Mouse (Mus musculus) right cerebral cortex, postnatal 25 days (tissue): ENCODE results near the gene Nrn1l.

Source experiments
- DNase-seq: peaks from one replicate; pipeline ENCODE4 v3.0.0; 2022

Gene Nrn1l

DNA sequence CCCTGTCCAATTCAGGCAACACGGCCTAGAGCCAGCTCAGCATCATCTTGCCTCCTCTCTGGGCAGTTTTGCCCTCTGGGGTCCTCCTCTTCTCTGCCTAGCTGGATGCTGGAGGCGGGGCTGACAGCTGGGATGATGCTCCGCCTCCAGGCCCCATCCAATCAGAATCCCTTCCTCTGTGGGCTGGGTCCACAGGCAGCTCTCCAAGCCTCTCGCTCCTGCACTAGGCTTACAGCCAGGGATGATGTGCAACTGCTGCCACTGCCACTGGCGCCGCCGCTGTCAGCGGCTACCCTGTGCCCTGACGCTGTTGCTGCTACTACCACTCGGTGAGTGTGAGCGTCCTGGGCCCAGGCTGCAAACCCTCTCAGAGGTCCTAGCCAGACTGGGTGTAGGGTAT lies at the start of gene Nrn1l:
Gene Nrn1l (plus strand): TSS at position 229 of the 400 bp plus-strand sequence.
- DNase-seq: peak; percentile 74

DNA sequence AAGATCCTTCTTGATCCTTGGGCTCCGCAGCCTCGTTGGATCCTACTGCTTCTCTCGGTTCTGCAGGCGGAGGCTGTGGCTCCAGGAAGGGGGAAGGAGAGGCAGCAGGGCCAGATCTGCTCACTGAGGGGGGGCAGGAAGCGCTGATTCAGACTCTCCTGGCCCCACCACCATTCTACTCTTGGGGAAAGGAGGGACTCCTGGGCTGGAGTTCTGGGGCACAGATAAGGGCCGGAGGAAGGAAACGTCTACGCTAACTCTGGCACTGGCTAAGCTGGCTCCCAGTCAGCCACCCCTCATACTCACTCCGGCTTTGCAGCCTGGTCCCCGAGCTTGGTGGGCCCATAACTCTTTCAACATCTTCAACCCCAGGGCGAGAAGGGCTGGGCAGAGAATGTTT lies 46.7 kb upstream of the Nrn1l start:
- DNase-seq: no peak

- DNase-seq: no peak
Observed at GRCm38 (mm10) chr8:105850014-105850413, 43.4 kb upstream of the Nrn1l start.

DNA sequence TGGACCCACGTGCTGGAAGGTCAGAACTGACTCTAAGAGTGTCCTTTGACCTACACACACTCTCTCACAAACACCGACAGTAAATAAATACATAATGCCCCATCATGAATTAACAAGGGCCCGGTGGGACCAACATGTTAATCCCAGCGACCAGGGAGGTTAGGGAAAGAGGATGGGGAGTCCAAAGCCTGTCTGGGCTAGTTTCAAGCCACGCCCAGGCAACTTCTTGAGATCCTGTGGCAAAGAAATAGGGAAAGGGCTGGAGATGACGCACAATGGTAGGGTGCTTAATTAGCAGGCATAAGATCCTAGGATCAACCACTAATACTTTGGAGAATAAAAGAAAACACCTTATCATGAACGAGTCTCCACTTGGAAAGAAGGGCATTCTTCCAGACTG lies 42.8 kb upstream of the Nrn1l start:
- DNase-seq: no peak

GRCm38 (mm10) chr8:105851651-105852143 lies 41.7 kb upstream of the Nrn1l start:
- DNase-seq: peak; percentile 87

- no peak for DNase-seq
Observed at GRCm38 (mm10) chr8:105852146-105852729, 41.1 kb upstream of the Nrn1l start.

DNA sequence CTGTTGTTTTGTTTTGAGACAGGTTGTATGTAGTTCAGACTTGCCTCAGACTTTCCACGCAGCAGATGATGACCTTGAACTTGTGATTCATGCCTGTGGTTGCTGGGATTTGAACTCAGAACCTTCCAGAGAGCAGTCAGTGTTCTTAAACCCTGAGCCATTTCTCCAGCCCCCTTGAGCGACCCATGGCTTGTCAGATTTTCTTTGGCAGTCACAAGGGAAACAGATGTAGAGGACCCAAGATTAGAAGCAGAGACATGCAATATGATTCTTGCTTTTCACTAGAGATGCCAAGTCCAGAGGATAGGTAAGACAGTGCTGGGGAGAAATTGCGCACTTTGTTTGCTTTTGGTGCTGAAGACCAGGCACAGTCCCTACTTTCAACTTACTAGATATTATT lies 40.2 kb upstream of the Nrn1l start, which contains the start of gene Cenpt:
Gene Cenpt (minus strand): TSS at position 101 of the 400 bp plus-strand sequence.
- DNase-seq: no peak

DNA sequence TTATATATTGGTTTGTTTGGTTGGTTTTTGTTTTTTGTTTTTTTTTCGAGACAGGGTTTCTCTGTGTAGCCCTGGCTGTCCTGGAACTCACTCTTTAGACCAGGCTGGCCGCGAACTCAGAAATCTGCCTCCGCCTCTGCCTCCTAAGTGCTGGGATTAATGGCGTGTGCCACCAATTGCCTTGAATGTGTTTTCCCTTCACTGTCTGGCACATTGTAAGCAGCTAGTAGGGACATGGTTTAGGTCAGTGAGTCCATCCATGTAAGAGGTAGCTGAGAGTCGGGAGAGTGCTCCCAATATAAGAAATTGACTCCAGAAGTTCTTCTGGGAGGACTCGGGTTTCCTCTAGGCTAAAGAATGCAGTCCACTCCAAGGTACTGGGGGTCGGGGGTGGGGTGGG lies 39.1 kb upstream of the Nrn1l start:
- no peak for DNase-seq

DNA sequence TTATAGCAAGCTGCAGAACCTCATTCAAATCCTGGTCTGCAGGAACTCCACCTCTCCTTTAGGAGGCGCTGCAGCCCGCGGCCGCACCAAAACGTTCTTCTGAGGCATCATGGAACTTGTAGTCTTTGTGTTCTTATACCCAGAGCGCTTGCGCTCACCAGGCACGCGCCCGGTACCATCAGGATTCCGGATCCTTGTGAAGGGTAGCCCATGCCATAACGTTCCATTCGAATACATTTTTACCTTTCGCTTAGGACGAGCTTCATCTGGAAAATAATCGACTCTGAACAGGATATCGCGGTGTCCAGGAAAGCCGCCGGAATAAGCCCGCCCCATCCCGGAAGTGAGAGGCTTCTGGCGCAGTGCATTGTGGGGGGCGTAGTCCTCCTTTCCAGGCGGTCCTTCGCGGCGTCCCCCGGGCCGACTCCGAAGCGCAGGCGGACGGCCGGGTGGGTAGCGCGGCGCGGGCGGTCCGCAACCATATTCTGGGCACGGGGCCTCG lies 38.6 kb upstream of the Nrn1l start, which contains the start of gene Thap11:
Gene Thap11 (plus strand): TSS at position 418 of the 502 bp plus-strand sequence.
- peak; percentile 93 for DNase-seq

- peak; percentile 53 for DNase-seq
Observed at GRCm38 (mm10) chr8:105855248-105856167, 37.9 kb upstream of the Nrn1l start.

GRCm38 (mm10) chr8:105856168-105856835 lies 37.1 kb upstream of the Nrn1l start:
- no peak for DNase-seq

DNA sequence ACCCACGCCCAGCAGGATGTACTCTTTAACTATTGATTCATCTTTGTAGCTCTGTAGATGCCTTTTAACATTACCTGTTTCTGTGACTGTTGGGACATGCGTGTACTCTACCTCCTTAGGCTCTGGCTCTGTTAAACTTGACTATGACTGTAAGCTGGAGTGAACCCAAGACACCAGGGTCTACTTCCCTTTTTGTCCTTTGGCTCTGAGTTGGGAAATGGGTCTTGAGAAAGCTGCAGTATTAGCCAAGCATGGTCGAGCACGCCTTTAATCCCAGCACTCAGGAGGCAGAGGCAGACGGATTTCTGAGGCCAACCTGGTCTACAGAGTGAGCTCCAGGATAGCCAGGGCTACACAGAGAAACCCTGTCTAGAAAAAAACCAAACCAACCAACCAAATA lies 34.9 kb upstream of the Nrn1l start:
- no peak for DNase-seq

DNA sequence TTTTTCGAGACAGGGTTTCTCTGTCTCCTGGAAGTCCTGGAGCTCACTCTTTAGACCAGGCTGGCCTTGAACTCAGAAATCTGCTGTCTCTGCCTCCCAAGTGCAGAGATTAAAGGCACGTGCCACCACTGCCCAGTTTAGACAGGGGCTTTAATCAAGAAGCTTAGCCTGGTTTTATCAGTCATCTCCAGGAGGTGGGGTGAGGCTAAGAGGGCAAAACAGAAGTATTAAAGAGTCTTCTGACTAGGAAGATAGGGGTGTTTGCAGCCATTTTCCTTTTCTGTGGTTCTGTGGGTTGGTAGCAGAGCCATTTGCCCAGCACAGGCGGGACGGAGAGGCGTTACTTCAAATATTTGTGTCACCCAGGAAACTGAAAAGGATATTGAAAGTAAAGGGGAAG lies 34.1 kb upstream of the Nrn1l start:
- no peak for DNase-seq

DNA sequence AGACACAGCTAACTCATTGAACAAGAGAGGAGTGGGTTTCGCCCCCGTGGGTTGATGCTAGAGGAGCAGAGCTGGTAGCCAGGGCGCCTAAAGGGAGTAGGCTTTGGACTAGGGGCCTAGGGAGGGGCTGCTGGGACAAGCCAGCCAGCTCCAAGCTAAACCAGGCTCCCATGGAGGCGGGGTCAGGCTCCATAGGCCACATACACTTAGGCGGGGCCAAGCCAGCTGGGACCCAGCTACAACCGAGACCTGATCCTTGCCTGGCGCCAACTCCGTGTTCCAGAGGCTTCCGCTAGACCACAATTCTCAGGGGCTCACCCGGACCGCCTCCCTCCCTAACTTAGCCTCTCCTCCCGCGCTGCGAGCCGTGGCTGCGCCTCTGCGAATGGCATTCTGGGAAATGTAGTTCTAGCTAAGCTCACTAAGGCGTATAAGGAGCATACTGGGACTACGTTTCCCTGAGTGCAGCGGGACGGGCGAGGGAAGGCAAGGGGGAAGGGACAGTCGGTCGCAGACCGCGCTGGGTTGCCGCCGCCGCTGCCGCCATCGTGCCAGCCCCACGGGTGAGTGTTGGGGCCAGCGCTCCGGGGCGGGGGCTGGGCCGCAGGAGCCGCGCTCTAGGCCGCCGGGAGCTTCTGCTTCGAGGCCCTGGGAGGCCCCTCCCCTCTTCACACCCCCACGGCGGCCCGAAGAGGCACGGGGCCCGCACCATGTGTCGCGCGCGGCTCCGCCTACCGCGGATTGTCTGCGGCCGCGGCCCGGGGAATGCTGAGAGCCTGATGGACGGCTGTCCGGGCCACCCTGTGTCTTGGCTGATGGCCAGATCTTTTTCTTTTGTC lies 33.0 kb upstream of the Nrn1l start, which contains the start of gene Nutf2:
Gene Nutf2 (plus strand): TSS at position 438 of the 839 bp plus-strand sequence.
- DNase-seq: peak; percentile 93

- DNase-seq: no peak
Observed at GRCm38 (mm10) chr8:105861951-105862350, 31.4 kb upstream of the Nrn1l start.

DNA sequence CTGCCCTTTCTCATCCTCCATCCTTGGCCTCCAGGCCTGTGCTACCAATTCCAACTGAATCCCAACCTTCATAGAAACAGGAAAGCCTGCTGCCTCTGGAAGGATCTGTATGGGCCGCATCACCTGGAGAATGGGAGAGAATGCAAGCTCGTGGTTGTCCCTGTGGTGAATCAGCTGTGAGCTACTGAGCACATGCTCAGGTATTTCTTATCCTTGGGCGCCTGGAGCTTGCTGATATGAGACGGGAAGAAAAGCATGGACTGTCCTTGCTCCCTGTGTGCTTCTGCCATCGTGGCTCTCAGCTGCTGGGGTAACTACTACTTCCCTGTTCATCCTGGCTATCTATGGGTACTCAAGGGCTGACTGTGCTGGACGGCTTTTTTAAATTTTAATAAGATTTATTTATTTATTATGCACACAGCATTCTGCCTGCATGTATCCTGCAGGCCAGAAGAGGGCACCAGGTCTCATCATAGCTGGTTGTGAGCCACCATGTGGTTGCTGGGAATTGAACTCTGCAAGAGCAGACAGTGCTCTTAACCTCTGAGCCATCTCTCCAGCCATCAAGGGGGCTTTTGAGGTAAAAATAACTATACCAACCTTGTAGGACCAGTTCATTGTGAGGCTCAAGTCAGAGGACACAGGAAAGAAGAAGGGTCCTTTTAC lies 26.9 kb upstream of the Nrn1l start:
- DNase-seq: no peak

DNA sequence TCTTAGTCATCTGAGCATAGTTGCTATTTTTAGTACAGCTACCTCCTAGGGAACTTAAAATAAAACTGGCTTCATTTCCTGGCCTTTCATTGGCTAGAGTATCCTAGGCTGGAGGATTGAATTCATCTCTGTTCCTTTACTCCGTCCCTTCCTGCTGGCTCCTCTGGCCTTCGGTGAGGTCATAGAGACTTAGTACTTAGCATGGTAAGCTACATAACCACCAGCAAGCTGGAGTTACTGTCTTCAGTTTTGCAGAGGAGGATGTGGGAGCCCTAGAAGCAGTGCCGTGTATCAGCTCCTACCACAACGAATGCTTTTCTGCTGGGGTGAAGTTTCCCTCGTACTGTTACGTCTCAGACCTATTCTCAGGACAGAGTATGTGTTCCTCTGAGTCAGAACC lies 19.1 kb upstream of the Nrn1l start:
- DNase-seq: no peak

- DNase-seq: peak; percentile 84
Observed at GRCm38 (mm10) chr8:105880754-105881520, 12.4 kb upstream of the Nrn1l start, which contains the start of gene Edc4. Edc4 (plus strand) TSS chr8:105880881.

GRCm38 (mm10) chr8:105889756-105890465 lies 3.5 kb upstream of the Nrn1l start:
- DNase-seq: no peak

- peak; percentile 51 for DNase-seq
Observed at GRCm38 (mm10) chr8:105890870-105891269, 2.5 kb upstream of the Nrn1l start.
